ENCODE assay signal across 8 mouse cellular contexts in the genomic region with DNA sequence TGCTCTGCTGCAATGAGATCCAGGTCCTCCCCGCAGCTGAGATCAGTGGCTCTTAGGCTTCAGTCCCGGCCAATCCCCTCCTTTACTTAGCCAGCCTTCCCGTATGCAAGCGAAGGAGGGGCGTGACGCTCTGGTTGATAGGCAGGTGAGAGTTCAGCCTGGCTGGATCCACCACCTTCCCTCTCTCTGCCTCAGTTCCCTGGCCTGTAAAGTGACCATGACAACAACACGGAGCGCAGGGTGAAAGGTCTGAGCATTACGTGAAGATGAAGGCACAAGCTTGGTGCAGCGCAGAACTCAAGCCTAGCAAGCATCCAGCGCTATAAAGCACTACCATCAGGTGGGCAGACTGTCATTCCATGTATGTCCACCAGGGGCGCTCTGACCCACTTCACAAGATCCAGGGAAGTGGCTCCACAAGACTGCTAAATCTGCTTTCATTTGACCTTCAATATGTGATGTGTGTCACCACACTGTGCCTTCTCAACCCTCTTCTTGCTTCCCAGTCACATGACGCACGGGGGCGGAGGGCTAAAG. TPM values are rescaled to one million over a fixed set of nuclear protein-coding genes. Genes with fewer than 3 reads are reported as not detected.
A peak's percentile ranks its signal among the peaks of the same experiment; 100 is the strongest.
DNase-seq lines count a peak whose midpoint lies in the region; ATAC-seq and TF ChIP-seq lines count a peak whose summit lies in the region.

No protein-coding gene starts in this region.

- no peaks in the 10 kb centered on the region for H3K9me3 ChIP-seq in hindbrain, embryonic 16.5 days (ENCODE audit: control insufficient read depth, low read length)
- H3K9me3 ChIP-seq in megakaryocyte, embryonic 14.5 days, result peaks cover 5% of the 10 kb centered on the region

- ATAC-seq in activated CD4-positive, CD25-positive, alpha-beta regulatory T cell, adult 4 months, result peak; percentile 69
- peak; percentile 70; the same call in 1 of the 2 replicates for ATAC-seq in hindbrain, embryonic 16.5 days

- H3K27me3 ChIP-seq in hindbrain, embryonic 16.5 days (replicated peaks; ENCODE audit: control insufficient read depth, insufficient read depth, low read length), result no peaks in the 10 kb centered on the region
- H3K27me3 ChIP-seq in megakaryocyte, embryonic 14.5 days (replicated peaks), result peaks cover 68% of the 10 kb centered on the region

- H3K27ac ChIP-seq in gastrocnemius, adult 2 months, result no peak overlapping the region
- H3K27ac ChIP-seq in hindbrain, embryonic 16.5 days (ENCODE audit: low read depth, low read length), result no peak overlapping the region
- H3K27ac ChIP-seq in left cerebral cortex, adult 2 months, result no peak overlapping the region

- peak; percentile 73 to 84 for DNase-seq in cerebellum, postnatal 4 days (ENCODE audit: low spot score in 2 of 2)
- DNase-seq in gastrocnemius, adult 2 months, result peak; percentile 77
- DNase-seq in left cerebral cortex, adult 2 months (ENCODE audit: extremely low spot score in 1 of 2, low spot score in 2 of 2), result peak; percentile 73 to 76
- peak; percentile 64 for DNase-seq in right cerebral cortex, adult 18-20 months
- DNase-seq in urinary bladder, postnatal 10 days (ENCODE audit: low spot score), result peak; percentile 39

- intact Hi-C loops in gastrocnemius, adult 2 months (cut with DNase I), result loop anchor here (2.0 kb wide), 1 partner anchor 78 kb away; no protein-coding TSS in a partner anchor
- intact Hi-C loops in left cerebral cortex, adult 2 months (cut with DNase I), result loop anchor here (2.0 kb wide), 1 partner anchor 78 kb away; no protein-coding TSS in a partner anchor

- H3K9ac ChIP-seq in hindbrain, embryonic 16.5 days (ENCODE audit: low read depth, low read length), result no peak overlapping the region; the same call in 1 of the 2 replicates

- no peak overlapping the region for H3K4me3 ChIP-seq in gastrocnemius, adult 2 months
- 0 out of 2 replicates have a peak overlapping the region, but pooled peaks have one; percentile 16 for H3K4me3 ChIP-seq in hindbrain, embryonic 16.5 days (ENCODE audit: low read length)
- no peak overlapping the region for H3K4me3 ChIP-seq in left cerebral cortex, adult 2 months
- H3K4me3 ChIP-seq in megakaryocyte, embryonic 14.5 days (replicated peaks), result peak overlapping the region; percentile 48

- H3K4me1 ChIP-seq in hindbrain, embryonic 16.5 days (ENCODE audit: control insufficient read depth, insufficient read depth, low read depth, low read length), result peaks cover 7% of the 10 kb centered on the region
- peaks cover 26% of the 10 kb centered on the region for H3K4me1 ChIP-seq in megakaryocyte, embryonic 14.5 days

- no peaks in the 10 kb centered on the region for H3K36me3 ChIP-seq in hindbrain, embryonic 16.5 days (ENCODE audit: control insufficient read depth, insufficient read depth, low read length)
- H3K36me3 ChIP-seq in megakaryocyte, embryonic 14.5 days (replicated peaks; ENCODE audit: low read length), result no peaks in the 10 kb centered on the region

- peak; percentile 96 for TF ChIP-seq CTCF in gastrocnemius, adult 2 months (IDR thresholded peaks at IDR 0.05)
- peak; percentile 97 for TF ChIP-seq CTCF in left cerebral cortex, adult 2 months (IDR thresholded peaks at IDR 0.05)

- WGBS in hindbrain, embryonic 16.5 days, result 3% methylated on average over 15 of the region's 15 CpGs

- H3K4me2 ChIP-seq in hindbrain, embryonic 16.5 days (ENCODE audit: low read length), result peak overlapping the region; percentile 43

RNA-seq across cellular contexts. Expression of gene Rpl11, which starts 18.0 kb away (rescaled TPM):
- polyA plus RNA-seq in activated CD4-positive, CD25-positive, alpha-beta regulatory T cell, adult 4 months (2017; shearing (Covaris generic)), result 1,000 to 10,000 TPM; 1,145 to 1,405 TPM
- 100 to 1,000 TPM; 215 to 256 TPM for total RNA-seq in gastrocnemius, adult 2 months (2021)
- polyA plus RNA-seq in hindbrain, embryonic 16.5 days (2015; fragmentation: Nextera tagmentation; extraction: Ambion mirVana), result 233 and 244 TPM in 2 replicates
- total RNA-seq in left cerebral cortex, adult 2 months (2021), result 100 to 1,000 TPM; 271 to 308 TPM
- 414 and 1,524 TPM in 2 replicates for polyA plus RNA-seq in megakaryocyte, embryonic 14.5 days (2012; ENCODE audit: insufficient read depth, low replicate concordance)

RNA-seq across cellular contexts. Expression of gene Eloa, which starts 49.7 kb away (rescaled TPM):
- 10 to 100 TPM; 50.0 to 57.9 TPM for polyA plus RNA-seq in activated CD4-positive, CD25-positive, alpha-beta regulatory T cell, adult 4 months (2017; shearing (Covaris generic))
- 10 to 100 TPM; 58.9 to 63.4 TPM for total RNA-seq in gastrocnemius, adult 2 months (2021)
- polyA plus RNA-seq in hindbrain, embryonic 16.5 days (2015; fragmentation: Nextera tagmentation; extraction: Ambion mirVana), result 25.0 and 27.1 TPM in 2 replicates
- total RNA-seq in left cerebral cortex, adult 2 months (2021), result 10 to 100 TPM; 25.7 to 26.8 TPM
- polyA plus RNA-seq in megakaryocyte, embryonic 14.5 days (2012; ENCODE audit: insufficient read depth, low replicate concordance), result 3.7 and 4.5 TPM in 2 replicates

Comparison
In these comparisons a context has a peak if more than half of its experiments do, and no peak if none do; other contexts are left out.
1. H3K4me3 ChIP-seq: peak in hindbrain, embryonic 16.5 days (single experiment) and megakaryocyte, embryonic 14.5 days (single experiment); none in gastrocnemius, adult 2 months (single experiment) and left cerebral cortex, adult 2 months (single experiment).
2. Peak in every context shown above with its lines, with median percentiles within 50 percentile points of each other: DNase-seq.